In the genomic region with DNA sequence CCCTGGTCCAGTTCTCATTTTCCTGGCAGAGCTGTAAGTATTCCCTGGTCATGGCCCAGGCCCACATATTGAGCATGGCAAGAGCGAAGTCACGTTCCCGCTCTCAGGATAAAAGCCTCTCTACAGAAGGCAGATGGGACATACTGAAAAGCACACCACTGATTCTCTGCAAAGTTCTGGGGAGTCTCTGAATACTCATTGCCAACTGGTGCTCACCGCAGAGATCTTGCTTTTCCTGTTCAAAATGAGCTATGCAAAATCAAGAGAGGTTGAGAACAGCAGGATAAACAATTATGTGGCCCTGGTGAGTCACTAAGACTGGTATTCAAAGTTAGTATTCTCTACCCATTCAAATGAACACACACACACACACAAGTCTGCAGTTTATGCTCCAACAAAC, we compare ENCODE assay signal across 23 mouse cellular contexts.
A peak's percentile ranks its signal among the peaks of the same experiment; 100 is the strongest.
DNase-seq lines count a peak whose midpoint lies in the region; ATAC-seq and TF ChIP-seq lines count a peak whose summit lies in the region.
"Had no signal": no experiment of that assay in that cellular context is flagged by ENCODE, and none has a peak within 500 bp of the region (broad histone marks: within the 10 kb centered on the region; RNA-seq: fewer than 3 reads in every experiment).

No protein-coding gene starts in this region.

- H3K36me3 ChIP-seq in forebrain, postnatal 0 days (ENCODE audit: insufficient read depth), result no peaks in the 10 kb centered on the region
- H3K36me3 ChIP-seq in forebrain, embryonic 12.5 days (replicated peaks), result no peaks in the 10 kb centered on the region
- no peaks in the 10 kb centered on the region for H3K36me3 ChIP-seq in heart, embryonic 16.5 days (ENCODE audit: control insufficient read depth, insufficient read depth)
- H3K36me3 ChIP-seq in stomach, postnatal 0 days (ENCODE audit: control insufficient read depth, insufficient read depth, low read length), result no peaks in the 10 kb centered on the region
- H3K36me3 ChIP-seq: hindbrain, embryonic 13.5 days; intestine, embryonic 15.5 days; kidney, embryonic 15.5 days; limb, embryonic 15.5 days; midbrain, embryonic 15.5 days; stomach, embryonic 15.5 days had no signal

- no peaks in the 10 kb centered on the region for H3K27me3 ChIP-seq in forebrain, postnatal 0 days (ENCODE audit: insufficient read depth, low read length)
- H3K27me3 ChIP-seq in forebrain, embryonic 12.5 days, result no peaks in the 10 kb centered on the region
- no peaks in the 10 kb centered on the region for H3K27me3 ChIP-seq in heart, embryonic 16.5 days (ENCODE audit: control insufficient read depth, insufficient read depth, low read length)
- no peaks in the 10 kb centered on the region for H3K27me3 ChIP-seq in stomach, postnatal 0 days (ENCODE audit: control insufficient read depth, insufficient read depth, low read length)
- H3K27me3 ChIP-seq: CH12.LX; intestine, embryonic 15.5 days; kidney, embryonic 15.5 days; limb, embryonic 15.5 days; midbrain, embryonic 15.5 days; stomach, embryonic 15.5 days had no signal

- no peak overlapping the region for H3K9ac ChIP-seq in forebrain, postnatal 0 days
- H3K9ac ChIP-seq in forebrain, embryonic 12.5 days, result no peak overlapping the region
- no peak overlapping the region for H3K9ac ChIP-seq in heart, embryonic 16.5 days (ENCODE audit: low read length)
- no peak overlapping the region for H3K9ac ChIP-seq in stomach, postnatal 0 days (ENCODE audit: low read length)
- H3K9ac ChIP-seq: hindbrain, embryonic 13.5 days; intestine, embryonic 15.5 days; kidney, embryonic 15.5 days; limb, embryonic 15.5 days; midbrain, embryonic 15.5 days; stomach, embryonic 15.5 days had no signal

- ATAC-seq in forebrain, postnatal 0 days, result peak; percentile 34; the same call in 1 of the 2 replicates
- ATAC-seq in forebrain, embryonic 12.5 days (ENCODE audit: low FRiP score), result no peak
- ATAC-seq in heart, embryonic 16.5 days (replicated peaks; ENCODE audit: extremely low read depth, insufficient read depth, low FRiP score), result no peak
- 0 out of 2 replicates have a peak, but pooled peaks have one; percentile 38 for ATAC-seq in stomach, postnatal 0 days (ENCODE audit: low FRiP score, low TSS enrichment)
- ATAC-seq: forebrain, embryonic 14.5 days; intestine, embryonic 15.5 days; midbrain, embryonic 15.5 days had no signal

- TF ChIP-seq EP300 in stomach, postnatal 0 days (optimal IDR thresholded peaks at IDR 0.05), result no peak

- 60% methylated on average over 4 of the region's 4 CpGs for WGBS in forebrain, postnatal 0 days
- 89% methylated on average over 4 of the region's 4 CpGs for WGBS in forebrain, embryonic 12.5 days
- WGBS in heart, embryonic 16.5 days, result 64% methylated on average over 4 of the region's 4 CpGs
- 63% methylated on average over 4 of the region's 4 CpGs for WGBS in stomach, postnatal 0 days

- TF ChIP-seq CTCF in forebrain, postnatal 0 days (IDR thresholded peaks at IDR 0.05; ENCODE audit: low read depth), result no peak
- TF ChIP-seq CTCF in stomach, postnatal 0 days (IDR thresholded peaks at IDR 0.05; ENCODE audit: low read depth), result no peak

- no peak overlapping the region for H3K27ac ChIP-seq in forebrain, postnatal 0 days (ENCODE audit: low read depth, low read length)
- H3K27ac ChIP-seq in forebrain, embryonic 12.5 days, result no peak overlapping the region
- peak overlapping the region; percentile 23 for H3K27ac ChIP-seq in heart, embryonic 16.5 days (ENCODE audit: low read length)
- H3K27ac ChIP-seq in stomach, postnatal 0 days (replicated peaks), result no peak overlapping the region
- H3K27ac ChIP-seq: gastrocnemius, adult 2 months; hindbrain, embryonic 13.5 days; intestine, embryonic 15.5 days; kidney, embryonic 15.5 days; limb, embryonic 15.5 days; midbrain, embryonic 15.5 days; stomach, embryonic 15.5 days had no signal

- no peaks in the 10 kb centered on the region for H3K9me3 ChIP-seq in forebrain, postnatal 0 days (ENCODE audit: low read length)
- no peaks in the 10 kb centered on the region for H3K9me3 ChIP-seq in forebrain, embryonic 12.5 days
- no peaks in the 10 kb centered on the region for H3K9me3 ChIP-seq in heart, embryonic 16.5 days (replicated peaks; ENCODE audit: control insufficient read depth, low read length)
- no peaks in the 10 kb centered on the region for H3K9me3 ChIP-seq in stomach, postnatal 0 days (ENCODE audit: control insufficient read depth, low read length)
- H3K9me3 ChIP-seq: hindbrain, embryonic 13.5 days; intestine, embryonic 15.5 days; kidney, embryonic 15.5 days; limb, embryonic 15.5 days; midbrain, embryonic 15.5 days; stomach, embryonic 15.5 days had no signal

- H3K4me2 ChIP-seq in forebrain, postnatal 0 days (ENCODE audit: low read depth), result no peak overlapping the region
- no peak overlapping the region for H3K4me2 ChIP-seq in forebrain, embryonic 12.5 days
- no peak overlapping the region for H3K4me2 ChIP-seq in heart, embryonic 16.5 days (ENCODE audit: low read depth, low read length)
- no peak overlapping the region for H3K4me2 ChIP-seq in stomach, postnatal 0 days (replicated peaks; ENCODE audit: low read depth)
- H3K4me2 ChIP-seq: hindbrain, embryonic 13.5 days; intestine, embryonic 15.5 days; kidney, embryonic 15.5 days; limb, embryonic 15.5 days; midbrain, embryonic 15.5 days; stomach, embryonic 15.5 days had no signal

- no peak overlapping the region for H3K4me3 ChIP-seq in forebrain, postnatal 0 days (ENCODE audit: low read depth, low read length)
- H3K4me3 ChIP-seq in forebrain, embryonic 12.5 days (replicated peaks), result no peak overlapping the region
- H3K4me3 ChIP-seq in heart, embryonic 16.5 days (ENCODE audit: low read length), result no peak overlapping the region
- no peak overlapping the region for H3K4me3 ChIP-seq in stomach, postnatal 0 days (ENCODE audit: low read depth, low read length)
- H3K4me3 ChIP-seq: gastrocnemius, adult 2 months; hindbrain, embryonic 13.5 days; intestine, embryonic 15.5 days; kidney, embryonic 15.5 days; limb, embryonic 15.5 days; midbrain, embryonic 15.5 days; stomach, embryonic 15.5 days had no signal

- no peak for DNase-seq in forebrain, postnatal 0 days
- DNase-seq in heart, adult 9 months (ENCODE audit: low spot score in 2 of 2), result no peak
- peak; percentile 10 for DNase-seq in right cerebral cortex, postnatal 25 days
- DNase-seq in right cerebral cortex, adult 2 months (ENCODE audit: low spot score in 2 of 2), result no peak
- no peak for DNase-seq in stomach, postnatal 0 days (ENCODE audit: low spot score)
- DNase-seq in testis, postnatal 10 days (ENCODE audit: low spot score), result no peak
- DNase-seq: adrenal gland, postnatal 10 days; cerebellum, adult 11-12 months; cerebellum, postnatal 25 days; gastrocnemius, adult 2 months; heart, adult 18-20 months; retina, postnatal 1 day; spleen, adult 18-20 months had no signal

- peaks cover 6% of the 10 kb centered on the region; the same call in 1 of the 2 replicates for H3K4me1 ChIP-seq in forebrain, postnatal 0 days (ENCODE audit: insufficient read depth)
- H3K4me1 ChIP-seq in forebrain, embryonic 12.5 days, result no peaks in the 10 kb centered on the region
- H3K4me1 ChIP-seq in heart, embryonic 16.5 days (ENCODE audit: control insufficient read depth, insufficient read depth, low read length), result peaks cover 24% of the 10 kb centered on the region
- H3K4me1 ChIP-seq in stomach, postnatal 0 days (replicated peaks; ENCODE audit: control insufficient read depth, insufficient read depth), result no peaks in the 10 kb centered on the region
- H3K4me1 ChIP-seq: hindbrain, embryonic 13.5 days; kidney, embryonic 15.5 days; stomach, embryonic 15.5 days had no signal

Comparison
In these comparisons a context has a peak if more than half of its experiments do, and no peak if none do; other contexts are left out.
1. ATAC-seq: peak in forebrain, postnatal 0 days (single experiment) and stomach, postnatal 0 days (single experiment); none in forebrain, embryonic 12.5 days (single experiment) and heart, embryonic 16.5 days (single experiment).